Mouse (Mus musculus) kidney, adult 2 months (tissue): ENCODE results near the gene Slc30a3.

Source experiments
- CTCF ChIP-seq: fragments of 200-500 bp; conservative IDR thresholded peaks from 2 replicates; pipeline ENCODE4 v1.5.1; 2011; ENCODE audit warnings: low read depth, mild to moderate bottlenecking, control low read depth, low read length, moderate library complexity, mixed read lengths; ENCODE audit not compliant: insufficient read depth, insufficient read length
- POLR2A ChIP-seq: fragments of 200-500 bp; IDR thresholded peaks from one replicate; pipeline ENCODE4 v1.6.1; 2011; ENCODE audit warnings: low read depth, low read length, control low read depth

GRCm38 (mm10) chr5:31105814-31106335, 2.2 kb downstream of the Slc30a3 start, which contains the start of gene Dnajc5g:
- TF ChIP-seq POLR2A (no peak), CTCF (no peak)
